Mouse (Mus musculus) MEL (cell line): Measurements from ENCODE around the gene Itpk1. TPM values are rescaled to one million over a fixed set of nuclear protein-coding genes. Genes with fewer than 3 reads are reported as not detected.

Source experiments
- DNase-seq: peaks from one replicate; pipeline ENCODE4 v3.0.0; 2011; ENCODE audit warnings: low read depth, low spot score
- H3K27ac ChIP-seq: 2 replicates; pipeline ENCODE4 v1.5.1; 2012; ENCODE audit warnings: low read depth, mild to moderate bottlenecking, control low read depth, low read length, moderate library complexity; ENCODE audit not compliant: control insufficient read depth
- H3K27me3 ChIP-seq, 2 experiments: fragments of 150-350 bp in 1 of 2; sonication (generic) in 1 of 2; 2 replicates each; pipeline ENCODE4 v1.6.1; 2012; ENCODE audit warnings: low read length in 2 of 2, mild to moderate bottlenecking in 2 of 2, improper control_type of control experiment in 1 of 2, moderate library complexity in 1 of 2; ENCODE audit not compliant: insufficient read depth in 2 of 2, control insufficient read depth in 1 of 2
- H3K36me3 ChIP-seq, 2 experiments: 2 replicates each; pipeline ENCODE4 v1.6.1; 2012 to 2014; ENCODE audit warnings: low read length in 2 of 2, improper control_type of control experiment in 1 of 2, inconsistent platforms in 1 of 2, mild to moderate bottlenecking in 1 of 2; ENCODE audit not compliant: insufficient read depth in 2 of 2, control insufficient read depth in 1 of 2
- H3K4me1 ChIP-seq, 2 experiments: fragments of 150-350 bp in 1 of 2; sonication (generic) in 1 of 2; 2 replicates each; pipeline ENCODE4 v1.6.1; 2012; ENCODE audit warnings: low read length in 2 of 2, improper control_type of control experiment in 1 of 2, mild to moderate bottlenecking in 1 of 2; ENCODE audit not compliant: insufficient read depth in 2 of 2, control insufficient read depth in 1 of 2
- H3K4me3 ChIP-seq, 2 experiments: fragments of 150-350 bp in 1 of 2; sonication (generic) in 1 of 2; 2 replicates each; pipeline ENCODE4 v1.5.1; 2012; ENCODE audit warnings: low read depth in 2 of 2, low read length in 2 of 2, mild to moderate bottlenecking in 2 of 2, moderate library complexity in 2 of 2, control low read depth in 1 of 2, improper control_type of control experiment in 1 of 2; ENCODE audit not compliant: control insufficient read depth in 1 of 2, insufficient read depth in 1 of 2
- H3K79me2 ChIP-seq: 2 replicates; pipeline ENCODE4 v1.6.1; 2012; ENCODE audit warnings: mild to moderate bottlenecking, low read length, moderate library complexity; ENCODE audit not compliant: control insufficient read depth, poor library complexity, insufficient read depth
- H3K9ac ChIP-seq: 2 replicates; pipeline ENCODE4 v1.6.1; 2012; ENCODE audit warnings: low read depth, mild to moderate bottlenecking, control low read depth, low read length, moderate library complexity; ENCODE audit not compliant: control insufficient read depth, poor library complexity, severe bottlenecking
- H3K9me3 ChIP-seq: fragments of 150-350 bp; sonication (generic); replicated peaks from 2 replicates; pipeline ENCODE4 v1.6.1; 2012; ENCODE audit warnings: mild to moderate bottlenecking, low read length, improper control_type of control experiment, moderate library complexity; ENCODE audit not compliant: insufficient read depth
- CHD1 ChIP-seq: IDR thresholded peaks from 2 replicates; pipeline ENCODE4 v1.6.1; 2012; ENCODE audit warnings: low read depth, mild to moderate bottlenecking, inconsistent platforms, low read length, improper control_type of control experiment
- ELF1 ChIP-seq: IDR thresholded peaks from 2 replicates; pipeline ENCODE4 v1.6.1; 2014; ENCODE audit warnings: low read depth, mild to moderate bottlenecking, inconsistent platforms, low read length, improper control_type of control experiment, moderate library complexity
- EP300 ChIP-seq, 2 experiments: IDR thresholded peaks; 2 replicates each; pipeline ENCODE4 v1.6.1; 2011; ENCODE audit warnings: improper control_type of control experiment in 2 of 2, low read length in 2 of 2, low read depth in 1 of 2, mild to moderate bottlenecking in 1 of 2
- ETS1 ChIP-seq: IDR thresholded peaks from 2 replicates; pipeline ENCODE4 v1.6.1; 2012; ENCODE audit warnings: low read depth, mild to moderate bottlenecking, inconsistent platforms, low read length, improper control_type of control experiment, moderate library complexity
- GATA1 ChIP-seq: IDR thresholded peaks from 2 replicates; pipeline ENCODE4 v1.6.1; 2011; ENCODE audit warnings: low read depth, low read length, improper control_type of control experiment
- HCFC1 ChIP-seq: IDR thresholded peaks from 2 replicates; pipeline ENCODE4 v1.6.1; 2012; ENCODE audit warnings: low read depth, mild to moderate bottlenecking, inconsistent platforms, low read length, improper control_type of control experiment, moderate library complexity
- JUND ChIP-seq: IDR thresholded peaks from 2 replicates; pipeline ENCODE4 v1.6.1; 2011; ENCODE audit warnings: low read depth, mild to moderate bottlenecking, improper control_type of control experiment, low read length
- MAX ChIP-seq: IDR thresholded peaks from 2 replicates; pipeline ENCODE4 v1.6.1; 2011; ENCODE audit warnings: low read length, improper control_type of control experiment
- MAZ ChIP-seq: IDR thresholded peaks from 2 replicates; pipeline ENCODE4 v1.6.1; 2012; ENCODE audit warnings: low read depth, mild to moderate bottlenecking, inconsistent platforms, low read length, improper control_type of control experiment
- MXI1 ChIP-seq: IDR thresholded peaks from 2 replicates; pipeline ENCODE4 v1.6.1; 2011; ENCODE audit warnings: mild to moderate bottlenecking, low read depth, low read length, improper control_type of control experiment
- MYB ChIP-seq: IDR thresholded peaks from 2 replicates; pipeline ENCODE4 v1.6.1; 2011; ENCODE audit warnings: mild to moderate bottlenecking, low read depth, low read length, improper control_type of control experiment
- MYC ChIP-seq: IDR thresholded peaks from 2 replicates; pipeline ENCODE4 v1.6.1; 2011; ENCODE audit warnings: low read depth, mild to moderate bottlenecking, low read length, improper control_type of control experiment, moderate library complexity
- NELFE ChIP-seq: IDR thresholded peaks from 2 replicates; pipeline ENCODE4 v1.6.1; 2011; ENCODE audit warnings: low read depth, low read length, improper control_type of control experiment
- POLR2AphosphoS2 ChIP-seq: IDR thresholded peaks from 2 replicates; pipeline ENCODE4 v1.6.1; 2011; ENCODE audit warnings: low read length, improper control_type of control experiment
- RAD21 ChIP-seq: IDR thresholded peaks from 2 replicates; pipeline ENCODE4 v1.6.1; 2011; ENCODE audit warnings: mild to moderate bottlenecking, low read depth, low read length, improper control_type of control experiment
- RCOR1 ChIP-seq: IDR thresholded peaks from 2 replicates; pipeline ENCODE4 v1.6.1; 2012; ENCODE audit warnings: low read depth, mild to moderate bottlenecking, inconsistent platforms, low read length, improper control_type of control experiment
- TAL1 ChIP-seq: IDR thresholded peaks from 2 replicates; pipeline ENCODE4 v1.6.1; 2012; ENCODE audit warnings: mild to moderate bottlenecking, inconsistent platforms, low read length, moderate library complexity, mixed read lengths
- TCF12 ChIP-seq: IDR thresholded peaks from 2 replicates; pipeline ENCODE4 v1.6.1; 2014; ENCODE audit warnings: low read depth, mild to moderate bottlenecking, inconsistent platforms, low read length, improper control_type of control experiment, moderate library complexity
- USF2 ChIP-seq, 2 experiments: IDR thresholded peaks; 2 replicates each; pipeline ENCODE4 v1.6.1; 2011 to 2012; ENCODE audit warnings: improper control_type of control experiment in 2 of 2, low read length in 2 of 2, borderline replicate concordance in 1 of 2, inconsistent platforms in 1 of 2, low read depth in 1 of 2, mild to moderate bottlenecking in 1 of 2; ENCODE audit not compliant: insufficient read depth in 1 of 2
- ZC3H11A ChIP-seq: IDR thresholded peaks from 2 replicates; pipeline ENCODE4 v1.6.1; 2012; ENCODE audit warnings: low read depth, mild to moderate bottlenecking, inconsistent platforms, low read length, improper control_type of control experiment
- ZKSCAN1 ChIP-seq: IDR thresholded peaks from 2 replicates; pipeline ENCODE4 v1.6.1; 2012; ENCODE audit warnings: low read depth, mild to moderate bottlenecking, inconsistent platforms, low read length, improper control_type of control experiment, moderate library complexity
- polyA plus RNA-seq, 2 experiments: library from polyadenylated mRNA; stranded (reverse) in 1 of 2; unstranded in 1 of 2; fragments of >175 nt in 1 of 2; fragments of >200 nt in 1 of 2; gene quantifications; 2 replicates each; pipeline versions ENCODE4 v1.2.1 to v1.2.4; 2012; ENCODE audit warnings: low replicate concordance in 2 of 2, low read depth in 1 of 2; ENCODE audit not compliant: insufficient read length in 2 of 2, insufficient read depth in 1 of 2, missing spikeins in 1 of 2
- total RNA-seq: library from RNA; depleted of rRNA; stranded (reverse); fragments of 300-350 nt; gene quantifications from 2 replicates; pipeline ENCODE4 v1.2.3, GENCODE M21; 2012

Itpk1 gene
- total and polyA plus RNA-seq, 3 experiments = 12.0 to 25.7 TPM; not detected in 1

DNA sequence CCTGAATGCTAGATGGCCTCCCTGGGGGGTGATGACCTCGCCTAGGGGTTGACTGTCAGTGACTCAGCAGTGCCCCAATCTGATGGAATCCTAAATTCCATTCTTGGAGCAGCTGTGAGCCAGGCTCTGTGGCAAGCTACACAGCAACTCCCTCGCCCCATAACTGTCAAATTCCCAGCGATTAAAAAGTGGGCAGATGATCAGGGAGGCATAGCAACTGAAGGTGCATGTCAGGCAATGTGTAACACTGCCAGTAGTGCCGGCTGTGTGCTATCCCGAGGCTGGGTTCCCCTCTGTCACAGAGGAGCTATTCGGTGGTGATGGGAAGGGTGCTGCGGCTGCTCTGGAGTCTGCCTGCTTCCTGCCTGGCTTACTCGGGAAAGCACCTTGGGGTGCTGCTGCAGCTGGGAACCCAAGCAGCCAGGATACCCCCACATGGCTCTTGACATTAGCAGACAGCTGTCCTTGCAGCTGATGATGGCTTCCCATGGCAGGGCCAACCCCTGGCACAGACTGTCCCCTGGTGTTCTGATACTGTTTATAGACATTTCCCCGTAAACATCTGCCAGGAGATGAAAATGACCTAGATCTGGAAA, 118.3 kb downstream of the Itpk1 start:
- no peaks in the 10 kb centered on the region for H3K79me2 ChIP-seq
- H3K4me1 ChIP-seq = no peaks in the 10 kb centered on the region
- H3K36me3 ChIP-seq = no peaks in the 10 kb centered on the region; a peak in 1 of 4 replicates
- H3K9me3 ChIP-seq = no peaks in the 10 kb centered on the region
- DNase-seq = no peak
- H3K4me3 ChIP-seq = no peak overlapping the region
- no peak overlapping the region for H3K27ac ChIP-seq
- no peaks in the 10 kb centered on the region for H3K27me3 ChIP-seq
- TF ChIP-seq MAZ = no peak
- TF ChIP-seq EP300 (IDR thresholded peaks at IDR 0.05; ENCODE audit: low read depth in 1 of 2, low read length in 2 of 2) = no peak
- TF ChIP-seq JUND = no peak
- TF ChIP-seq USF2 (IDR thresholded peaks at IDR 0.05; ENCODE audit: borderline replicate concordance in 1 of 2, insufficient read depth in 1 of 2, low read depth in 1 of 2, low read length in 2 of 2) = no peak
- no peak for TF ChIP-seq TAL1
- no peak overlapping the region for H3K9ac ChIP-seq

DNA sequence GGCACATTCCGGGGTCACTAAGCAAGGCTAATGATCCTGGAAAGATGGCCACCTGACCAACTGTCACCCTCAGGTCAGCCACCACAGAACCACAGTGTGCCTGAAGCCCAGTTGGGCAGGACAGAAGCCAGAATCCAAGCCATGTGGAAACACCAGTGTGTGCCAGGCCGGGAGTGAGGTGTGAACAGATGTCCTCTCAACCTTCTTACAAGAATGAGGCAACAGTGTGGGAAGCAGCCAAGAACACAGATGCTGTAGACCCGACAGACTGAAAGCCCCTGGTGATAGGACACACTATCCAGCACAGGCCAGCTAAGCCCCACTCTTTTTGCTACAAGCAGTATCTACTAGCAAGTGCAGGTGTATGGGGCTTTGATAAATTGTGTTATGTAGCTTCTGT, 119.3 kb downstream of the Itpk1 start:
- H3K27ac ChIP-seq = no peak overlapping the region
- no peaks in the 10 kb centered on the region; a peak in 1 of 4 replicates for H3K36me3 ChIP-seq
- no peak overlapping the region for H3K4me3 ChIP-seq
- no peaks in the 10 kb centered on the region for H3K27me3 ChIP-seq
- no peaks in the 10 kb centered on the region for H3K9me3 ChIP-seq
- DNase-seq = no peak
- TF ChIP-seq RCOR1 = no peak
- TF ChIP-seq MAZ = no peak
- TF ChIP-seq CHD1 = no peak
- no peak for TF ChIP-seq TCF12
- TF ChIP-seq MAX = no peak
- no peak for TF ChIP-seq ELF1
- no peak for TF ChIP-seq MYB
- TF ChIP-seq MYC = no peak
- H3K9ac ChIP-seq = no peak overlapping the region
- no peaks in the 10 kb centered on the region for H3K79me2 ChIP-seq
- H3K4me1 ChIP-seq = no peaks in the 10 kb centered on the region

DNA sequence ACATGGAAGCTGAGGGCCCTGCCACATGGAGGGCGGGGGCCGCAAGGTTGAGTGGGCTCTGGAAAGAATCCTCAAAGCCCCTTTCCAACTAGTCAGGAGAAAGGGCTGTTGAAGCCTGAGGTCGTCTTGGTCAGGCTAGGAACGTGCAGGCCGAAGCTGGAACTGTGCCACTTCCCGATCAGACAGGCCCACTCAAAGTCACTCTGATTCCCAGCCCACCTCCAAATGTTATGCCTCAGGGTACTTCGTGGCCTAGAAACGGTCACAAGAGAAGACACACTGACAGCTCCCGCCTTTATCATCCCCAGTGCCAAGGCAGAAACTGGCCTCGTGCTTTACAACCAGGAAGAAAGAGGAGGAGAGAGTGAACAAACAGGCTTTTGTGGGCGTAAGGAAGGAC, 122.3 kb downstream of the Itpk1 start:
- no peak overlapping the region for H3K27ac ChIP-seq
- H3K4me1 ChIP-seq = no peaks in the 10 kb centered on the region
- H3K36me3 ChIP-seq = no peaks in the 10 kb centered on the region; a peak in 1 of 4 replicates
- no peaks in the 10 kb centered on the region for H3K9me3 ChIP-seq
- DNase-seq = no peak
- no peak for TF ChIP-seq NELFE
- TF ChIP-seq MXI1 = no peak
- TF ChIP-seq MYB = no peak
- no peak for TF ChIP-seq GATA1
- TF ChIP-seq JUND = no peak
- TF ChIP-seq MAZ = no peak
- no peak for TF ChIP-seq HCFC1
- no peak for TF ChIP-seq ETS1
- no peak for TF ChIP-seq ZKSCAN1
- no peak for TF ChIP-seq POLR2AphosphoS2
- TF ChIP-seq RAD21 = no peak
- TF ChIP-seq MYC = no peak
- no peak for TF ChIP-seq ZC3H11A
- H3K27me3 ChIP-seq = no peaks in the 10 kb centered on the region
- no peak overlapping the region for H3K4me3 ChIP-seq
- H3K9ac ChIP-seq = no peak overlapping the region
- H3K79me2 ChIP-seq = no peaks in the 10 kb centered on the region
